ENCODE assay signal across 21 mouse cellular contexts in genomic region chr11:11891832-11892231, GRCm38 (mm10). TPM values are rescaled to one million over a fixed set of nuclear protein-coding genes. Genes with fewer than 3 reads are reported as not detected.
DNase-seq lines count a peak whose midpoint lies in the region; ATAC-seq lines count a peak whose summit lies in the region.
"Had no signal": no experiment of that assay in that cellular context is flagged by ENCODE, and none has a peak within 500 bp of the region (broad histone marks: within the 10 kb centered on the region; RNA-seq: fewer than 3 reads in every experiment).

No protein-coding gene starts in this region.

- no peak overlapping the region for H3K9ac ChIP-seq in hindbrain, embryonic 16.5 days (ENCODE audit: low read depth, low read length)
- no peak overlapping the region for H3K9ac ChIP-seq in hindbrain, embryonic 14.5 days
- H3K9ac ChIP-seq in lung, embryonic 15.5 days = no peak overlapping the region
- no peak overlapping the region for H3K9ac ChIP-seq in embryonic facial prominence, embryonic 12.5 days
- H3K9ac ChIP-seq: forebrain, embryonic 13.5 days; hindbrain, embryonic 13.5 days; intestine, embryonic 15.5 days had no signal

- H3K27ac ChIP-seq in hindbrain, embryonic 16.5 days (ENCODE audit: low read depth, low read length) = no peak overlapping the region
- no peak overlapping the region for H3K27ac ChIP-seq in hindbrain, embryonic 14.5 days
- H3K27ac ChIP-seq in lung, embryonic 15.5 days = peak overlapping the region; percentile 90
- H3K27ac ChIP-seq in embryonic facial prominence, embryonic 12.5 days = no peak overlapping the region
- H3K27ac ChIP-seq: forebrain, embryonic 10.5 days; forebrain, embryonic 13.5 days; hindbrain, embryonic 13.5 days; intestine, embryonic 15.5 days had no signal

- H3K4me2 ChIP-seq in hindbrain, embryonic 16.5 days (ENCODE audit: low read length) = no peak overlapping the region
- no peak overlapping the region for H3K4me2 ChIP-seq in hindbrain, embryonic 14.5 days (replicated peaks)
- H3K4me2 ChIP-seq in lung, embryonic 15.5 days = no peak overlapping the region
- no peak overlapping the region for H3K4me2 ChIP-seq in embryonic facial prominence, embryonic 12.5 days (replicated peaks)
- H3K4me2 ChIP-seq: forebrain, embryonic 13.5 days; heart, embryonic 11.5 days; hindbrain, embryonic 13.5 days; intestine, embryonic 15.5 days had no signal

- no peaks in the 10 kb centered on the region for H3K4me1 ChIP-seq in hindbrain, embryonic 16.5 days (ENCODE audit: control insufficient read depth, insufficient read depth, low read depth, low read length)
- H3K4me1 ChIP-seq in hindbrain, embryonic 14.5 days (replicated peaks; ENCODE audit: control insufficient read depth, insufficient read depth, low read length) = no peaks in the 10 kb centered on the region
- H3K4me1 ChIP-seq in lung, embryonic 15.5 days = peaks cover 26% of the 10 kb centered on the region
- peaks cover 7% of the 10 kb centered on the region; the same call in 1 of the 2 replicates for H3K4me1 ChIP-seq in embryonic facial prominence, embryonic 12.5 days

- DNase-seq in frontal cortex, adult 2 months (ENCODE audit: extremely low spot score in 1 of 2, low spot score in 1 of 2) = no peak
- no peak for DNase-seq in hindbrain, embryonic 14.5 days (ENCODE audit: low spot score)
- DNase-seq in lung, postnatal 36 days = no peak
- DNase-seq in urinary bladder, postnatal 36 days (ENCODE audit: low spot score in 2 of 2) = no peak
- DNase-seq: adrenal gland, adult 8-10 months; adrenal gland, postnatal 25 days; cerebellum, adult 2 months; cerebellum, adult 9-11 months; cerebellum, postnatal 25 days; gastrocnemius, postnatal 25 days had no signal

- H3K27me3 ChIP-seq in hindbrain, embryonic 16.5 days (replicated peaks; ENCODE audit: control insufficient read depth, insufficient read depth, low read length) = no peaks in the 10 kb centered on the region
- no peaks in the 10 kb centered on the region for H3K27me3 ChIP-seq in hindbrain, embryonic 14.5 days (ENCODE audit: control insufficient read depth, insufficient read depth, low read length)
- no peaks in the 10 kb centered on the region for H3K27me3 ChIP-seq in lung, embryonic 15.5 days
- H3K27me3 ChIP-seq in embryonic facial prominence, embryonic 12.5 days = no peaks in the 10 kb centered on the region
- H3K27me3 ChIP-seq: forebrain, embryonic 13.5 days; intestine, embryonic 15.5 days had no signal

- H3K4me3 ChIP-seq in hindbrain, embryonic 16.5 days (ENCODE audit: low read length) = no peak overlapping the region
- H3K4me3 ChIP-seq in hindbrain, embryonic 14.5 days (replicated peaks; ENCODE audit: low read length) = no peak overlapping the region
- H3K4me3 ChIP-seq in lung, embryonic 15.5 days = no peak overlapping the region
- H3K4me3 ChIP-seq in embryonic facial prominence, embryonic 12.5 days = no peak overlapping the region
- H3K4me3 ChIP-seq: forebrain, embryonic 10.5 days; forebrain, embryonic 13.5 days; hindbrain, embryonic 13.5 days; intestine, embryonic 15.5 days had no signal

- no peaks in the 10 kb centered on the region for H3K9me3 ChIP-seq in hindbrain, embryonic 16.5 days (ENCODE audit: control insufficient read depth, low read length)
- H3K9me3 ChIP-seq in hindbrain, embryonic 14.5 days (ENCODE audit: control insufficient read depth, low read length) = no peaks in the 10 kb centered on the region
- no peaks in the 10 kb centered on the region for H3K9me3 ChIP-seq in lung, embryonic 15.5 days
- H3K9me3 ChIP-seq in embryonic facial prominence, embryonic 12.5 days = 0 out of 2 replicates have a peak, but pooled peaks cover 4% of the 10 kb centered on the region
- H3K9me3 ChIP-seq: forebrain, embryonic 10.5 days; forebrain, embryonic 13.5 days; hindbrain, embryonic 13.5 days; intestine, embryonic 15.5 days had no signal

- no peaks in the 10 kb centered on the region for H3K36me3 ChIP-seq in hindbrain, embryonic 16.5 days (ENCODE audit: control insufficient read depth, insufficient read depth, low read length)
- no peaks in the 10 kb centered on the region for H3K36me3 ChIP-seq in hindbrain, embryonic 14.5 days (replicated peaks; ENCODE audit: control insufficient read depth, insufficient read depth)
- no peaks in the 10 kb centered on the region for H3K36me3 ChIP-seq in lung, embryonic 15.5 days
- no peaks in the 10 kb centered on the region for H3K36me3 ChIP-seq in embryonic facial prominence, embryonic 12.5 days
- H3K36me3 ChIP-seq: forebrain, embryonic 10.5 days; hindbrain, embryonic 13.5 days; intestine, embryonic 15.5 days had no signal

- peak; percentile 55; the same call in 1 of the 2 replicates for ATAC-seq in frontal cortex, adult (ENCODE audit: low TSS enrichment)
- peak; percentile 50; the same call in 1 of the 2 replicates for ATAC-seq in hindbrain, embryonic 16.5 days
- no peak for ATAC-seq in hindbrain, embryonic 14.5 days (ENCODE audit: low FRiP score)
- ATAC-seq in lung, embryonic 15.5 days (ENCODE audit: borderline replicate concordance, extremely low read depth, low FRiP score, low TSS enrichment) = no peak
- 0 out of 2 replicates have a peak, but pooled peaks have one; percentile 19 for ATAC-seq in embryonic facial prominence, embryonic 12.5 days (ENCODE audit: insufficient number of reproducible peaks, insufficient read depth, low FRiP score, low TSS enrichment)
- ATAC-seq: activated CD4-positive, CD25-positive, alpha-beta regulatory T cell, adult 4 months; forebrain, embryonic 13.5 days; forebrain, embryonic 16.5 days; intestine, embryonic 15.5 days had no signal

RNA-seq across cellular contexts. Expression of gene Ddc, which starts 6.1 kb away (rescaled TPM):
- polyA plus RNA-seq in frontal cortex, adult 2 months (2012; rRNA removed) = 8.3 and 9.4 TPM in 2 replicates
- polyA plus RNA-seq in hindbrain, embryonic 16.5 days (2015; fragmentation: Nextera tagmentation; extraction: Ambion mirVana) = 10.6 and 11.9 TPM in 2 replicates
- polyA plus RNA-seq in hindbrain, embryonic 14.5 days (2014; fragmentation: Nextera tagmentation; extraction: Ambion mirVana) = 7.0 and 9.3 TPM in 2 replicates
- 15.4 and 16.4 TPM in 2 replicates for polyA plus RNA-seq in lung, embryonic 15.5 days (2015; fragmentation: Nextera tagmentation; extraction: Ambion mirVana)
- polyA plus RNA-seq in embryonic facial prominence, embryonic 12.5 days (2016; fragmentation: Nextera tagmentation; extraction: Ambion mirVana) = 10.8 and 13.5 TPM in 2 replicates

Comparison
In these comparisons a context has a peak if more than half of its experiments do, and no peak if none do; other contexts are left out.
1. ATAC-seq: peak in frontal cortex, adult (single experiment), hindbrain, embryonic 16.5 days (single experiment) and embryonic facial prominence, embryonic 12.5 days (single experiment); none in hindbrain, embryonic 14.5 days (single experiment) and lung, embryonic 15.5 days (single experiment).